Mouse (Mus musculus) embryo, embryonic 10 days (tissue): ENCODE data around the gene Rfx1.

Experiments used
- DNase-seq: peaks from one replicate; pipeline ENCODE4 v3.0.0-alpha.2; 2015; ENCODE audit warnings: low spot score

The Rfx1 gene

DNA sequence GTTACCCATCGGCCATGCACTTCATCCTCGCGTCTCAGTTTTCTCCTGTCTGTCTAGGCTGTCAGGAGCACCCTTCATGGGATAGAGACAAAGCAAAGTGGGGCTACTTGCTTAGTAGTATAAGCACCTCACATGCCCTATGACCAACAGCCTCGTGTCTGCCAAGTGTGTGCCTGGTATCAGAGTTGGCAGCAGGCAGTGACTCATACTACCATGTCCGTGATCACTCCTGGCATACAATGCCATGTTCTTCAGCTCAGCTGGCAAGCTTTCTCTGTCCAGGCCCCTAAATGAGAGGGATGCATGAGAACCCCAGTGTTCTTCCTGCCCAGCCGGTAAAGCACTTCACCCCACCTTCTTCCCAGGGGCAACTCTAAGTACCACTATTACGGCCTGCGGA is 24.0 kb downstream of the Rfx1 start:
- no peak for DNase-seq

DNA sequence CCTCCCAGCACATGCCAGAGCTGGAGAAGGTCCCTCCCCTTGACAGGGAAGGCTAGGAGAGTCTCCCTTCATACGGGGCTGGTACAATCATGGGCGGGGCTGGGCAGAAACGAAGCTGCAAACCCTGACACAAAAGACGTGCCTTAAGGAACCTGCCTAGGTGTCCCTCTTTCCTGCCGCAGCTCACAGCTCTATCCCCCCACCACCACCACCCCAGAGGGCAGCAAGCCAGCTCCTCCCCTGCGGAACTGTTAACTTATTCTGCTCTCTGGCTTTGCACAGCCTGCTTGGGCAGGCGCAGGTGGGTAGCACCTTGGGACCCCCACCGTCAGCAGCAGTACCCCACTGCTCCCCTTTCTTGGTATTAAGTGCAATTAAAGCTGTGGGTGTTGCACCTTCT is 29.4 kb downstream of the Rfx1 start:
- DNase-seq = no peak

DNA sequence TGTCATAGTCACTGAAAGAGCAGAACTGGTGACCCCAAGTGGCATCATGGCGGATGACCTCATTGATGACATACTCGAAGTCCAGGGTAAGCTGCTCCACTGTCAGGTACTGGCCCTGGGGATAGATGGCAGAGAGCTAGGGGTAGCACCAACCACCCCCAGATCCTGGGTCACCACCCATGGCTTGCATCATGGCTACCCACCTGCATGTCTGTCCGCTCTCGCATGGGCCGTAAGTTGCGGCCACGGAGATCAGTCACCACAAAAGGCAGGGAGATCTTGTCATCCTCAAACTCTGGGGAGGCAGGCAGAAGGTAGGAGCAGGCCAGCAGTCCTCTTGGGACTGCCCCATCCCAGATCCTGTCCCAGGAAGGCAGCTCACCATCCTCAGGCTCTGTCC is 31.7 kb downstream of the Rfx1 start:
- DNase-seq = no peak

DNA sequence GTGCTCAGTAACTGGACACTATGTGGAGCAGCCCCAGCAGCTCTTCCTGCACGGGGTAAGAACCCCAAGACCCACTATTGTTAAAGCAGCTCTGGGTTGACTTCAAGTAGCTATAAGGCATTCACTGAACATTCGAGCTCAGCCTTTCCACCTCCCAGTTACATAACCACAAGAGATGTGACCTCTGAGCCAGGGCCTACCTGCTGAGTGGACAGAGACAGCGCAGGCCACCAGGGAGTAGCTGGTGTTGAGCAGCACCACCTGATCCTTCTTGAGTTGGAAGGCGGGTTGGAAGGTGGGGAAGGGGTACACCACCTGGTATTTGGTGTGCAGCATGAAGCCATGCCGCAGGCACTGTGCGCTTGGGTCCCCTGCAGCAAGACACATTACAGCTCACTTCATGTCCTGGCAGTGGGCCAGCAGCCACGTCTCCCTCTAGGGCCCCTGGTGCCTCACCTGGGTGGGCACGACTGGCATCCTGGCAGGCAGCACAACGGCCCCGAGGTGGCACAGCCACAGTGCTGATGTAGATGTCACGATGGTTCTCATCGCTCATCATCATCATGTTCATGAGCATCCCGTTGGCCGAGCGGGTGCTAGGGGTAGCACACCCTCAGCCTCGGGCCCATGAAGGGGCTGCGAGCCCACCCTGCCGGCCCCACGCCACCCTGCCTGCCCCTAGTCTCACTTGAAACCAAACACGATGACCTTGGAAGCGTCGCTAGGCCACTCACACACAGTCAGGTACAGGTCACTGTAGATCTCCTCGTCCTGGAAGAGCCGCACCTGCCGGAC is 35.0 kb downstream of the Rfx1 start:
- no peak for DNase-seq

DNA sequence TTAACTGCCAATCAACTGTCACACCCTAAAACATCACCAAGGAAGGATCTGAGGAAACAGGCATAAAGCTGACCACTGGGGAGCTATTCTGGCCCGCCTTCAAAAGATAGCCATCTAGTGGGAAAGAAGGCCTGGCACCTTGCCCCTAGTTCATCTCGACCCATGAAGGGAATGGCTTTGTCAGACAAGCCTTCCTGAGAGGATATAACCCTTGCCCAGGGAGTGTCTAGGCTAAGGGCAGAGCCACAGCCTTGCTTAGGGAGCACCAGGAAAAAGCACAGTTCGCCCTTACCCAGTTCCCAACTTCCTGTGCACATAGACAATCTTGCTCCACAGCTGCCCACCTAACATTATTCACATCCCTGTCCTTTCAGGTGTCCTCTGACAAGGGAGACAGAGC is 37.0 kb downstream of the Rfx1 start:
- DNase-seq = no peak

DNA sequence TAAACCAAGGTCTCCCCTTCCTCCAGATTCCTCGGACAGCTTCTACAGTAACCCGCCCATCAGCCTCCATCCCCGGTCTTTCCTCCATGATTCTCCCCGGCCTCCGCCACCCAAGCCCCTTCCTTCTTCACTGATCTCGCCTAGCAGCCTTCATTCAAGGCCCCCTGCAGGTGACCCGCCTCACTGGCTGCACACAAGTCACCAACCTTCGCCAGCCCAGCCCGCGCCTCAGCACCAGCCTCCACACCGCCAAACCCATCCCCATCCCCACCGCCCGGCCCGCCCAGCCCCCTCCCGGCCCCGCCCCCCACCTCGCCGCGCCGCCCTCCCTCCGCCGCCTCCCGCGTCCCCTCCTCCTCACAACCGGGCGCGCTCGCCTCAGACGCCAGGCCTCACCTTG is 37.6 kb downstream of the Rfx1 start:
- peak; percentile 90 for DNase-seq

DNA sequence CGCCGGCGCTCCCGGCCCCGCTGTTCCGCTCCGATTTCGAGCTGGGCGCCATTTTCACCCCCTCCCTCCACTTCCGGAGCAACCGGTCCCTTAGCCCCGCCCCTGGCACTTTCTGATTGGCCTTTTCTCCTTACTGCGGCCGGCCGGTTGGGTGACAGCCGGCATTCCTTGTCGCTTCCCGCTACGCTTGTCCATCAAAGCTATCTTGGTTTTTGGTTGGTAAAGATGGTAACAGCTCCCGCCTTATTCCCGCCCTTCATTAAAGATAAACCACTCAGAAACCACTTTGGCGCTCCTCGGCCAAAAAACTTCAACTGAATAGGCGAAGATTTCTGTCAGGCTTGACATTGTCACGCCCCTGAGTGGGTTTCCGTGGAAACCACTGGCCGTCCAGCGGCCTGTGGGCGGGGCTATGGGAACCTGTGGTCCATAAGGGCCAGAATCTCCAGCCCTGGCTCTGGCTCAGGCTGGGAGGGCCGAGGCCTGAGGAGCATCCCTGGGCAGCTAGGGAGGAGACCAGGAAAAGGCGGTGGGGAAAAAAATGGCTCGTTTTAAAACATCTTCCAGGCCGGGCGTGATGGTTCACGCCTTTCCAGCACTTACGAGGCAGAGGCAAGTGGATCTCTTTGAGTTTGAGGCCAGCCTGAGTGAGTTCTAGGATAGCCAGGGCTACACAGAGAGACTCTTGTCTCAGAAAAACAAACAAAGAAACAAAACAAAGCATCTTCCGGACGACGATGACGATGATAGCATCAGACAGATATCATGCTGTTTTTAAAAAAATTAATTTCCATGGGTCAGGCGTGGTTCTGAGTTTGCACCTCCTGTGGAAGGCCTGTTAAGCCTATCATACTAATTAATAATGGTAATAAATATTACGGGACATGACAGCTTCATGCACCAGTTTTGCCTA is 38.3 kb downstream of the Rfx1 start, which contains the start of gene Dcaf15:
Gene Dcaf15 (minus strand): TSS at position 72 of the 913 bp plus-strand sequence.
- peak; percentile 98 for DNase-seq

DNA sequence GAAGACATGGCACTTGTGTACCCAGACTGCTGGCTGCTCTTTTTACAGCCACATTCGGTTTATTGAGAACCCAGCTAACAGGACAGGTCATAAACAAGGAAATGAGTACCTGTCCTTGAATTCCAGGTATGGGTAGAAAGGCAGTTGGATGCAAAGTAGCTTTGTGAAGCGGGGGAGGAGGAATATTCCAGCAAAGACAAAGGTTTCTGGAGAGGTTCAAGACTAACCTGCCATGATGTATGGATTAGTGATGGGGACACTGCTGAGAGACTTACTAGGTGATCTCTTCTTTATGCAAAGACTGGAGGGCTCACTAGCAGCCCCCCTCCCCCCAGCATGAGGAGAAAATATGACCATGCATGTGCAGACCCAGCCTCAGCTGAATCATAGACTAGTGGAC is 39.0 kb downstream of the Rfx1 start:
- DNase-seq = no peak

DNA sequence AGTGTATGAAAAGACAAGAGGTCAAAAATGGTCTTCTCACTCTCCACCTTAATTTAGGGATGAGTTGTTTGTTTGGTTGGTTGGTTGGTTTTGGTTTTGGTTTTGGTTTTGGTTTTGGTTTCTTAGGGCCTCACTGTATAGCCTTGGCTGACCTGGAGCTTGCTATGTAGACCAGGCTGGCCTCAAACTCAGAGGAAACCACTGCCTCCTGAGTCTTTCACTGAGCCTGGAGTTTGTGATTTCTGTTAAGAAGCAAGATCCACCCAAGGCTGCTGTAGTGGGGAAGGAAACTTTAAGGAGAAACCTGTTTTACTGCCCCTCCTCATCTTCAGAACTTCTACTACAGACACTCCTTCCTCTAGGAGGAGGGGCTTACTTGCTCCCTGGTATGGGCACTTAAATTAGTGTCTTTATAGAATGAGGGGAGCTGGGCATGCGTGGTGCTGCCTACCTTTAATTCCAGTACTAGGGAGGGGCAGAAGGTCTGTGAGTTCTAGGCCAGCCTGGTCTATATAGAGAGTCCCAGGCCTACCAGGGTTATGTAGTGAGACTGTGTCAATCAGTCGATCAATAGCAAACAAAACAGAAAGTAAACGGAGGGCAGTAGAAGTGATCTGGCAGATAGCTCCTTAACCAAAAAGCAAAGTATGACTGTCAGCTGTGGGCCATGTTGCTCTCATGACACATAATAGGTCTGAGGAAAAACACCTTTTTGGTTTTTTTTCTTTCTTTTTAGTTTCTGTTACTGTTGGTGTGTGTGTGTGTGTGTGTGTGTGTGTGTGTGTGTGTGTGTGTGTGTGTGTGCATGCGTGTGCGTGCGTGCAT is 39.8 kb downstream of the Rfx1 start:
- DNase-seq = no peak

DNA sequence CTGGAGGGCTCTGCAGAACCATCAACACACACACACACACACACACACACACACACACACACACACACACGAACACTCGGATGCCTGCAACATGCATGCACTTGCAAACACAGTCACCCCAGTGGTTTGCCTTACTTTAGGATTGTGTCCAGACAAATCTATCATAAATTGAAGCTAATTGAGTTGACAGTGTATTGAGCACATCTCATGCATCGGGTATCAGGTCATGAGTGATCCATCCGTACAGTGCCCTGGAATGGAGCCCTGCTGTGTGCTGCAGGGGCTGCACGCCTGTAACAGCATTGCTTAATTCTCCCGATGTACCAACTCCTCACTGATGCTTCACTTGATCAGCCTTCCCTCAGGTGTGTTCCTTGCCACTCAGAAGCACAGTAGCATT is 49.0 kb downstream of the Rfx1 start:
- DNase-seq = no peak

DNA sequence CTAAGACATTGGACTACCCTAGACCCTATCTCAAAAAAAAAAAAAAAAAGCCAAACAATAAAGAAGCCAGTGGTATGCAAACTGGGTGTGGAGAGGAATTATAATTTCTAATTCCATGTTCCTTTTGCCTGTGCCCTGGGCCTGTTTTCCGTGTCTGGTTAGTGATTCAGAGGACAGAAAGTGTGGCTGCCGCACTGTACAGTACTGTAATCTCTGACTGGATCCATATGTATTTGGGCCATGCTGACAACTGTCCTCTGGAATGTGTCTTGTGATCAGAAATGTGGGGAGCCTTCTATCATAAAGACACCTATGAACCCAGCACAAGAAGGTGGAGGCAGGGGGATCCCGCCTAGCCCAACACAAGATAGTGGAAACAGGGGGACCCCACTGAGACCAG is 55.5 kb downstream of the Rfx1 start:
- no peak for DNase-seq

DNA sequence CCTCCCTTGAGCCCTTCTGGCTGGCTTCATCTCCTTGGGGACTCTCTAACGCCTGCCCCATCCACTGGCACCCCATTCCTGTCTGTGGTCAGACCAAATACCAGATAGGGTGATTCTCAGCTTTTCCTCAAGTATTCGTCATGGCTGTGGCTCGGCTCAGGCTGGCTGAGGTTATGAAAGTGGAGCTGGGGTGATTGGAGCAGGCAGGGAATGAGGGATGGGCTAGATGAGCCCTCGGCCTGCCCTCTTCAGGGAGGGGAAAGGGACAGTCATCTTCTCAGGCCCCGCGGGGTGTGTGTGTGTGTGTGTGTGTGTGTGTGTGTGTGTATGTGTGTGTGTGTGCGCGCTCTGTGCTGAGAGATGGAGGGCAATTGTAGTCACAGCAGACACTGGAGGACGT is 59.0 kb downstream of the Rfx1 start, which contains the start of gene Podnl1:
Gene Podnl1 (plus strand): TSS at position 334 of the 400 bp plus-strand sequence.
- no peak for DNase-seq

DNA sequence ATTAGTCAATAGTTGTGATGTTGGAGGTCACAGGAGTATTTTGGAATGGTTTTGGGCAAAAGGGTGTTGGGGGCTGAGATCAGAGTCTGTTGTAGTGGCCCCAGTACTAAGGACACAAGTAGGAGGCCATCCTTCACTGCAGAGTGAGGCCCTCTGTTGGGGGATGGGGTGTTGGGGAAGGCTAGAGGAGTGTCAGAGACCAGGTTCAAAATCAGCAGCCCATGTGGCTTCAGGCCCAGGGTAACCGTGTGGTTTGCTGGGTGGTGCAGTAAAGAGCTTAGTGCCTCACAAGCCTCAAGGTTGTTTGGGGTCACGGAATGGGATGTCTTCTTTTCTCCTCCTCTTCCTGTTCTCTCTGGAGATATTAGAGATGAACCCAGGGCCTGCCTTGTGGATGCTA is 60.1 kb downstream of the Rfx1 start:
- DNase-seq = no peak

DNA sequence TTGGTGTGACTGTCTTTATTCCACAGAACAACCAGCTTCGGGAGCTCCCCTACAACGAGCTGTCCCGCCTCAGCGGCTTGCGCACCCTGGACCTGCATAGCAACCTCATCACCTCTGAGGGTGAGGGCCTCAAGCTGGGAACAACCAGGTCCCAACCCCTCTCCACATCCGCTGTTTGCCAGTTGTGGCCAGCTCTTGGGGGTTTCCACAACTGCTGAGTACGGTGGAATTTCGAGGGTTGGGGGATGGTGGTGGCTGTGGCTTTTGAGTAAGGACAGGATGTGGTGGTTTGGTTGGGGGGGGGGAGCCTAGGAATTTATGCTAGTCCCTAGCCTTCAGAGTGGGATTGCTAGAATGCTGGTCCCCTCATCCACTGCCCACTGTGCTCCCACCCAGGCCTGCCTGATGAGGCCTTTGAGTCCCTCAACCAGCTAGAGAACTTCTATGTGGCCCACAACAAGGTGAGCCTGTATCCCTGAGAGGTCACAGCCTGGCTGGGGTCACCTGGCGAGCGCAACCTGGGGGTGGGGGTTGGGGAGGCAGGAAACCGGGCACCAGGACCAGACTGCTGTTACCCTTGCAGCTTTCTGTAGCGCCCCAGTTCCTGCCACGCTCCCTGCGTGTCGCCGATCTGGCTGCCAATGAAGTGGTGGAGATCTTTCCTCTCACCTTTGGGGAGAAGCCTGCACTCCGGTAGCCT is 60.7 kb downstream of the Rfx1 start:
- no peak for DNase-seq

DNA sequence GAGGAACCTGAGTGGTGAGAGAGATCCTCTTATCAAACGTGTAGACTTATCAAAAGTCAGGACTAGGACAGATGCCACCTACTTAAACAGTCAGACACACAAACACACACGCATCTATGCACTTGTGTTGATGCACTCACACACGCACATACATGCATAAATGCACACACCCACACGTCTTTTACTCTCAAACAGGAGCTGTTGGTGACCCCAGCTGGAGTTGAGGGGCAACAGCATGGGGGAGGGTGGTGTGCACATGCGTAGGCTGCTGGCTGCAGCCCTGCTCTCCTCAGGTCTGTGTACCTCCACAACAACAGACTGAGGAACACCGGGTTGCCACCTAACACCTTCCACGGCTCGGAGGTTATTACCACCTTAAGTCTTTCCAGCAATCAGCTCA is 61.6 kb downstream of the Rfx1 start:
- no peak for DNase-seq

DNA sequence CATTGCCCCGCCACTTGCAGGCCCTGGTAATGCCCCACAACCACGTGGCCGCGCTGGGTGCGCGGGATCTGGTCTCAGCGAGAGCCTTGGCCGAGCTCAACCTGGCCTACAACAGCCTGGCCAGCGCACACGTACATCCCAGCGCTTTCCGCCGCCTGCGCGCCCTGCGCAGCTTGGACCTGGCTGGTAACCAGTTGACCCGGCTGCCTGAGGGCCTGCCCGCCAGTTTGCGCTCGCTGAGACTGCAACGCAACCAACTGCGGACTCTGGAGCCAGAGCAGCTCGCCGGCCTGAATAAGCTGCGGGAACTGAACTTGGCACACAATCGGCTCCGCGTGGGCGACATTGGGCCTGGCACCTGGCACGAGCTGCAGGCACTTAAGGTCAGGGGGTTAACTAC is 64.2 kb downstream of the Rfx1 start:
- DNase-seq = no peak

DNA sequence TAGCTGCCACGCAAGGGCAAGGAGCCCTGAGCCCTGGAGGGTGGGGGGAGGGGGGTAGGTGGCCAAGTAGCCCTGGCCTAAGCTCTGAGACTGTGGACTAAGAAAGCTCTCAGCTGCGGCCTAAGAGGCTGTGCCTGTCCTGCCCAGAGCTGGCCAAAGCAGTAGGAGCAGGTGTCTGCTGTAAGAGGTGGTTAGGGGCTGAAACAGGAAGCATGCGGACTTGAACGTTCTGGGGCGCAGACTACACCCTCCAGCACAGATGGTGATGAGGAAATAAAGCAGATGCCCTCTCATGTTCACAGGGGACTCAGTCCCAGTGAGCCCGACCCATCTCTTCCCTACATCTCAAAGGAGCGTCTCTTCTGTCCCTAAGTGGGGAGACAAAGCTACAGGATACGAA is 65.6 kb downstream of the Rfx1 start:
- no peak for DNase-seq

DNA sequence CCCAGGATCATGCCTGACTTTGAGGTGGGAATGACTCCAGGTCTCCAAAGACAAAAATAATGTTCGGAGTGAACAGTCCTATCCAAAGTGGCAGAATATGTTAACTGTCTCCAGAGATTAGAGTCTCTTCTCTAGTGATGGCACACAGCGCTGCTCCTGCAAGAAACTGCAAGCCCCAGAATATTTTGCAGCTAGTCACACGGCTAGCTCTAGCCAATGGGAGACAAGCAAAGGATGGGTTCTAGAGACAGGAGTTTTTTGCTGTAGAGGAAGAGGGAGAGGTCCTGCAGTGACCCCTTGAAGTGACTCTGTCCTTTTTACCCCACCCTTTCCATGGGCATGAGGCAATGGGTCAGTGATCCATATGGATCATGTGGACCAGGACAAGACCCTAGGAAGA is 71.2 kb downstream of the Rfx1 start:
- no peak for DNase-seq

DNA sequence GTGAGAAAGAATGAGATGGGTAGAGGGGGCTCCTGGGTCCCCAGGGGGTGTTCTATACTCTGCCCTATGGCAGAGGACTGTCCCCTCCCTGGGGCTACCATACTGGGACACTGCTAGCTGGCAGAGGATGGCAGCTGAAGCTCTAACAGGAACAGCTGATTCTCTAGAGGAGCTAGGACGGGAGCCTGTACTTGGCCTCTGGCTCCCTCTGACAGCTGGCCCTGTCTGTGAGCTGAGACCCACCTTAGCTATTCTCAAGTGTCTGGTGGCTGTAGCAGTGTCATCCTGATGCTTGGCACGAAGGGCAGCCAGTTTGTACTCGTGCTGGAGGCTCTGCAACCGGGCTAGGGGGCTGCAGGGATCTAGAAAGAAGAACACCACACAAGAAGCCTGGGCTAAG is 74.2 kb downstream of the Rfx1 start:
- DNase-seq = no peak

DNA sequence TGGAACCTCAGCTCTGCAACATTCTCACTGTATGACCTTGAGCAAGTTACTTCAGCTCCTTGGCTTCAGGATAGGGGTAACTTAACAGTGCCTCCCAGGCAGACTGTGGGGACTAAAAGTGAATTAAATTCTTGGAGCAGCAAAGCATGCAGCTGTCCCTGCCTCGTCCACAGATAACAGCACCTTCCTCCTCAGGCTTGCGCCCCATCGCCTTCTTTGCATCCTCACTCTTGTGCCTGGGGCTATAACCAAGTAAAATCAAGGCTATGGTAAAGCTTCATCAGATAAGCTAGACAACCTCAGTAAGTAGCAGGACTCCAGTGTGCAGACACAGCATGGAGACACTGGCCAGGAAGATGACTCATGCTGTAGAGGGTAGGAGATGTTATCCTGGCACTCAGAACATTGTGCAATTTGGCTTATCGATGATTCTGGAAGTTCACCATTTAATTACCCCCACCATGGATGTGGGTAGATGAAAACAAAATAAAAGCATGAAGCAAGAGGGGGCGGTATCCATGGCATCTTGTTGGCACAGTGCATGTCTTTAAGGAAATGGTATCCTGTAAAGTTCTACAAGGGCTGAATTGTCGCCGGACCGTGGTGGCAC is 78.1 kb downstream of the Rfx1 start:
- no peak for DNase-seq
